In the genomic region with DNA sequence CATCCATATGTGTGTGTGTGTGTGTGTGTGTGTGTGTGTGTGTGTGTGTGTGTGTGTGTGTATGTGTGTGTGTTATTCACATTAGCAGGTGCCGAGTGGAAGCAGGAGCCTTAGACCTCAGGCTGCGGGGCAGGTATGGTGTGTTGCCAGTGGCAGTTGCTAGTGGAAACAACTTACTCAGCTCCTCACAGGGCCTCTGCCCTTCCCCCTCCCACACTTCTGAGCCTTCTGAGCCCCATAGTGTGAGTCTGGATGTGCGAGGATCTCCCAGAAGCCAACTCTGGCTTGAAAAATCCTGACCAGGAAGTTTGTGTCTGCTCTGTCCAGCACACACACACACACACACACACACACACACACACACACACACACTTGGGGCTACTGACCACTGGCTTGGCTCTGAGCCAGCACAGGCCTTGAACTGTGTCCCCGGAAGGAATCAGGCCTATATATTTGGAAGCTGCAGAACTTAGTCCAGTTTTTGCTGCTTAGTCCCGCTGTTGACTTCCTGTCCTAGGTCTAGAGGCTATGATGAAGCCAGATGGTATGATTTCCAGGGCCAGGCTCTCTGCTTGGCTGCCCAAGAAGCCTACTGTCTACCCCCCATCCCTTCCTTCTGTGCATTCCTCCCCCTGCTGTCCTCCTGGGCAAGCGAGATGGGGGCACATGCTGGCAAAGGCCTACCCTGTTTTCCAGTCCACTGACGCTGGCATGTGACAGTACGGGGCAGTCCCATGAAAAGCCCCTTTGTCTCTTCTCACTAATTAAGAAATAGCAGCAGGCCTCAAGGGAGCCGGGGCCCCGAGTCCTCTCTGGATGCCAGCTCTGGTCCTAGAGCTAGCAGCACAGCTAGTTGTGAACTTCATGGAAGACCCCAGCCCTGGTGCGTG, we compare ENCODE assay signal across 8 mouse cellular contexts. TPM values are rescaled to one million over a fixed set of nuclear protein-coding genes. Genes with fewer than 3 reads are reported as not detected.
DNase-seq lines count a peak whose midpoint lies in the region; ATAC-seq and TF ChIP-seq lines count a peak whose summit lies in the region.

No protein-coding gene starts in this region.

- no peak overlapping the region for H3K4me3 ChIP-seq in forebrain, postnatal 0 days (ENCODE audit: low read depth, low read length)

- H3K27me3 ChIP-seq in forebrain, postnatal 0 days (ENCODE audit: insufficient read depth, low read length), result no peaks in the 10 kb centered on the region

- H3K9me3 ChIP-seq in forebrain, postnatal 0 days (ENCODE audit: low read length), result no peaks in the 10 kb centered on the region

- no peak overlapping the region for H3K4me2 ChIP-seq in forebrain, postnatal 0 days (ENCODE audit: low read depth)

- 0 out of 2 replicates have a peak, but pooled peaks have one; percentile 2 for TF ChIP-seq CTCF in forebrain, postnatal 0 days (IDR thresholded peaks at IDR 0.05; ENCODE audit: low read depth)

- H3K27ac ChIP-seq in forebrain, postnatal 0 days (ENCODE audit: low read depth, low read length), result 0 out of 2 replicates have a peak overlapping the region, but pooled peaks have one; percentile 5

- no peaks in the 10 kb centered on the region for H3K4me1 ChIP-seq in forebrain, postnatal 0 days (ENCODE audit: insufficient read depth)

- DNase-seq in 3134 (ENCODE audit: extremely low read depth, insufficient read length, low spot score), result peak; percentile 23
- DNase-seq in forebrain, postnatal 0 days, result peak; percentile 67
- DNase-seq in left cerebral cortex, postnatal 4 days, result peak; percentile 96
- no peak for DNase-seq in spleen, postnatal 36 days (ENCODE audit: low spot score in 2 of 2)
- no peak for DNase-seq in gastrocnemius, postnatal 4 days (ENCODE audit: low spot score in 2 of 2)
- DNase-seq in thymus, postnatal 4 days, result no peak
- DNase-seq in testis, postnatal 14 days (ENCODE audit: low spot score), result no peak

- ATAC-seq in cerebellum, adult (ENCODE audit: insufficient number of reproducible peaks, low FRiP score, low TSS enrichment), result peak; percentile 80
- ATAC-seq in forebrain, postnatal 0 days, result peak; percentile 87

- WGBS in forebrain, postnatal 0 days, result 28% methylated on average over 11 of the region's 11 CpGs

- H3K9ac ChIP-seq in forebrain, postnatal 0 days, result no peak overlapping the region

- H3K36me3 ChIP-seq in forebrain, postnatal 0 days (ENCODE audit: insufficient read depth), result no peaks in the 10 kb centered on the region

- intact Hi-C loops in left cerebral cortex, postnatal 4 days (cut with DNase I), result no loop called here

RNA-seq across cellular contexts. Expression of a gene that starts 22.2 kb away (rescaled TPM):
- 64.1 and 84.7 TPM in 2 replicates for total RNA-seq in forebrain, postnatal 0 days (2014; rRNA removed)
- 19.3 and 28.2 TPM in 2 replicates for polyA plus RNA-seq in forebrain, postnatal 0 days (2015; fragmentation: Nextera tagmentation; extraction: Ambion mirVana)
- 10 to 100 TPM; 53.0 to 61.5 TPM for total RNA-seq in left cerebral cortex, postnatal 4 days (2021)
- 1 to 10 TPM; 3.5 to 3.8 TPM for total RNA-seq in gastrocnemius, postnatal 4 days (2021)

Comparison
In these comparisons a context has a peak if more than half of its experiments do, and no peak if none do; other contexts are left out.
1. DNase-seq: peak in 3134 (single experiment), forebrain, postnatal 0 days (single experiment) and left cerebral cortex, postnatal 4 days (single experiment); none in spleen, postnatal 36 days (0 of 2), gastrocnemius, postnatal 4 days (0 of 2), thymus, postnatal 4 days (single experiment) and testis, postnatal 14 days (single experiment).
2. RNA of a gene that starts 22.2 kb away (total RNA-seq): 64.1 to 84.7 TPM in forebrain, postnatal 0 days and 53.0 to 61.5 TPM in left cerebral cortex, postnatal 4 days; 3.5 to 3.8 TPM in gastrocnemius, postnatal 4 days; every median in the first group is over 10 times any median in the second.